Mouse (Mus musculus) kidney, postnatal 0 days (tissue): Measurements from ENCODE around the gene Pigk. TPM values are rescaled to one million over a fixed set of nuclear protein-coding genes. Genes with fewer than 3 reads are reported as not detected.

ENCODE experiments used
- ATAC-seq: fragments of 200-750 bp; cut with Nextera tagmentation; replicated peaks from 2 replicates; pipeline ENCODE4 v1.8.0; 2017; ENCODE audit warnings: low read depth, moderate number of reproducible peaks, moderate TSS enrichment, moderate library complexity; ENCODE audit not compliant: low FRiP score
- DNase-seq: peaks from one replicate; pipeline ENCODE4 v3.0.0-alpha.2; 2016; ENCODE audit warnings: low spot score
- H3K27ac ChIP-seq: fragments of 300-500 bp; sonication (generic); 2 replicates; pipeline ENCODE4 v1.5.1; 2014; ENCODE audit warnings: mild to moderate bottlenecking
- H3K27me3 ChIP-seq: fragments of 300-500 bp; sonication (generic); 2 replicates; pipeline ENCODE4 v1.6.1; 2014; ENCODE audit warnings: low read length, mixed read lengths; ENCODE audit not compliant: insufficient read depth
- H3K36me3 ChIP-seq: fragments of 300-500 bp; sonication (generic); 2 replicates; pipeline ENCODE4 v1.6.1; 2014; ENCODE audit warnings: low read length, mixed read lengths; ENCODE audit not compliant: insufficient read depth
- H3K4me1 ChIP-seq: fragments of 300-500 bp; sonication (generic); replicated peaks from 2 replicates; pipeline ENCODE4 v1.6.1; 2014; ENCODE audit warnings: antibody characterized with exemption, low read length, mixed read lengths; ENCODE audit not compliant: insufficient read depth
- H3K4me2 ChIP-seq: fragments of 300-500 bp; sonication (generic); 2 replicates; pipeline ENCODE4 v1.6.1; 2014; ENCODE audit warnings: mild to moderate bottlenecking, low read length, moderate library complexity, mixed read lengths
- H3K4me3 ChIP-seq: fragments of 300-500 bp; sonication (generic); replicated peaks from 2 replicates; pipeline ENCODE4 v1.5.1; 2014; ENCODE audit warnings: low read depth, low read length
- H3K9ac ChIP-seq: fragments of 300-500 bp; sonication (generic); 2 replicates; pipeline ENCODE4 v1.6.1; 2014; ENCODE audit warnings: low read depth, low read length
- H3K9me3 ChIP-seq: fragments of 300-500 bp; sonication (generic); replicated peaks from 2 replicates; pipeline ENCODE4 v1.6.1; 2016; ENCODE audit warnings: low read length, inconsistent platforms, mixed read lengths
- CTCF ChIP-seq: IDR thresholded peaks from 2 replicates; pipeline ENCODE4 v1.5.1; 2016; ENCODE audit warnings: antibody characterized with exemption, low read depth, mild to moderate bottlenecking, moderate library complexity
- WGBS: fragments of 180-500 bp; shearing (Covaris S2); extraction: QIAGEN DNeasy Blood & Tissue Kit; methylation state at CpG from one replicate; pipeline ENCODE4 v1.1.7; 2014; 5-methylcytosine and 5-hydroxymethylcytosine counted together
- polyA plus RNA-seq: library from polyadenylated mRNA; unstranded; fragments of >200 nt; fragmentation: Nextera tagmentation; extraction: Ambion mirVana; gene quantifications from 2 replicates; pipeline ENCODE4 v1.2.1, GENCODE M21; 2015

Gene Pigk
- polyA plus RNA-seq, 1 experiment from 2014 or later, result 48.5 TPM

- Histone ChIP-seq H3K36me3 (no peaks in the 10 kb centered on the region), H3K9me3 (no peaks in the 10 kb centered on the region), H3K9ac (no peak overlapping the region), H3K4me3 (no peak overlapping the region), H3K27ac (no peak overlapping the region), H3K4me1 (no peaks in the 10 kb centered on the region), H3K4me2 (no peak overlapping the region), H3K27me3 (no peaks in the 10 kb centered on the region)
- ATAC-seq (no peak), DNase-seq (no peak)
- WGBS, result 67% methylated on average over 5 of the region's 5 CpGs
- no peak for TF ChIP-seq CTCF
These were observed 279.7 kb downstream of the Pigk start for GRCm38 (mm10) chr3:152993608-152994007.

- peak; percentile 50 for DNase-seq
- no peaks in the 10 kb centered on the region for H3K27me3 ChIP-seq
- WGBS, result 43% methylated on average over 5 of the region's 5 CpGs
- no peak overlapping the region for H3K9ac ChIP-seq
- H3K36me3 ChIP-seq, result no peaks in the 10 kb centered on the region
- no peak overlapping the region for H3K4me3 ChIP-seq
- no peaks in the 10 kb centered on the region for H3K9me3 ChIP-seq
- 0 out of 2 replicates have a peak, but pooled peaks have one; percentile 7 for TF ChIP-seq CTCF
- no peak overlapping the region for H3K27ac ChIP-seq
- ATAC-seq, result no peak
- no peaks in the 10 kb centered on the region for H3K4me1 ChIP-seq
- no peak overlapping the region for H3K4me2 ChIP-seq
These were observed 284.2 kb downstream of the Pigk start for GRCm38 (mm10) chr3:152998106-152998505.

- Histone ChIP-seq H3K27ac (no peak overlapping the region), H3K9ac (no peak overlapping the region), H3K36me3 (no peaks in the 10 kb centered on the region), H3K9me3 (no peaks in the 10 kb centered on the region), H3K4me1 (no peaks in the 10 kb centered on the region), H3K4me3 (no peak overlapping the region), H3K27me3 (no peaks in the 10 kb centered on the region), H3K4me2 (no peak overlapping the region)
- no peak for TF ChIP-seq CTCF
- WGBS, result 80% methylated on average over 5 of the region's 5 CpGs
- DNase-seq (no peak), ATAC-seq (no peak)
These were observed 285.0 kb downstream of the Pigk start for GRCm38 (mm10) chr3:152998901-152999300.

- DNase-seq, result no peak
- Histone ChIP-seq H3K4me3 (no peak overlapping the region), H3K27me3 (no peaks in the 10 kb centered on the region), H3K9ac (no peak overlapping the region), H3K4me2 (no peak overlapping the region), H3K9me3 (no peaks in the 10 kb centered on the region), H3K4me1 (no peaks in the 10 kb centered on the region), H3K36me3 (no peaks in the 10 kb centered on the region), H3K27ac (no peak overlapping the region)
- TF ChIP-seq CTCF, result no peak
- 88% methylated on average over 6 of the region's 6 CpGs for WGBS
- ATAC-seq, result no peak
These were observed 293.0 kb downstream of the Pigk start for GRCm38 (mm10) chr3:153006893-153007292.

- no peak for TF ChIP-seq CTCF
- DNase-seq, result no peak
- H3K27ac ChIP-seq, result no peak overlapping the region
- H3K4me2 ChIP-seq, result no peak overlapping the region; the same call in 1 of the 2 replicates
- ATAC-seq, result no peak
- H3K9me3 ChIP-seq, result no peaks in the 10 kb centered on the region
- no peak overlapping the region for H3K9ac ChIP-seq
- no peak overlapping the region for H3K4me3 ChIP-seq
- WGBS, result 52% methylated on average over 8 of the region's 8 CpGs
- H3K4me1 ChIP-seq, result 0 out of 2 replicates have a peak, but pooled peaks cover 4% of the 10 kb centered on the region
- H3K27me3 ChIP-seq, result no peaks in the 10 kb centered on the region
- no peaks in the 10 kb centered on the region for H3K36me3 ChIP-seq
These were observed 302.5 kb downstream of the Pigk start for GRCm38 (mm10) chr3:153016355-153016754.

- 67% methylated on average over 10 of the region's 10 CpGs for WGBS
- H3K27ac ChIP-seq, result no peak overlapping the region
- ATAC-seq, result no peak
- 0 out of 2 replicates have a peak, but pooled peaks cover 4% of the 10 kb centered on the region for H3K4me1 ChIP-seq
- H3K27me3 ChIP-seq, result no peaks in the 10 kb centered on the region
- no peaks in the 10 kb centered on the region for H3K36me3 ChIP-seq
- H3K9me3 ChIP-seq, result no peaks in the 10 kb centered on the region
- H3K4me3 ChIP-seq, result no peak overlapping the region
- no peak for TF ChIP-seq CTCF
- H3K9ac ChIP-seq, result no peak overlapping the region
- H3K4me2 ChIP-seq, result no peak overlapping the region
- no peak for DNase-seq
These were observed 304.2 kb downstream of the Pigk start for GRCm38 (mm10) chr3:153018051-153018450.

GRCm38 (mm10) chr3:153024016-153024415 lies 310.1 kb downstream of the Pigk start:
- no peak for DNase-seq
- Histone ChIP-seq H3K36me3 (no peaks in the 10 kb centered on the region), H3K9ac (no peak overlapping the region), H3K27ac (no peak overlapping the region), H3K4me3 (no peak overlapping the region), H3K4me2 (no peak overlapping the region), H3K4me1 (no peaks in the 10 kb centered on the region), H3K9me3 (no peaks in the 10 kb centered on the region), H3K27me3 (no peaks in the 10 kb centered on the region)
- WGBS, result 88% methylated on average over 11 of the region's 11 CpGs
- TF ChIP-seq CTCF, result no peak
- ATAC-seq, result no peak

Other genes starting within 250 kb of the Pigk start
- gene Ak5, start 45.7 kb upstream of the Pigk start, polyA plus RNA-seq, result 4.6 and 5.9 TPM in 2 replicates